Mouse (Mus musculus) ES-Bruce4 (cell line): ENCODE data around the gene Zfp791.

ENCODE experiments used
- CTCF ChIP-seq: IDR thresholded peaks from one replicate; pipeline ENCODE4 v1.8.1; 2011; ENCODE audit warnings: low read depth, low read length
- POLR2A ChIP-seq: IDR thresholded peaks from one replicate; pipeline ENCODE4 v1.8.1; 2011; ENCODE audit warnings: low read length; ENCODE audit not compliant: insufficient read depth

- no peak for TF ChIP-seq CTCF
- TF ChIP-seq POLR2A = no peak
Observed at GRCm38 (mm10) chr8:85151624-85152023, 28.7 kb upstream of the Zfp791 start, which contains the start of gene Cks1brt.
